Mouse (Mus musculus): ENCODE measurements around the gene Haao.

Haao gene

DNA sequence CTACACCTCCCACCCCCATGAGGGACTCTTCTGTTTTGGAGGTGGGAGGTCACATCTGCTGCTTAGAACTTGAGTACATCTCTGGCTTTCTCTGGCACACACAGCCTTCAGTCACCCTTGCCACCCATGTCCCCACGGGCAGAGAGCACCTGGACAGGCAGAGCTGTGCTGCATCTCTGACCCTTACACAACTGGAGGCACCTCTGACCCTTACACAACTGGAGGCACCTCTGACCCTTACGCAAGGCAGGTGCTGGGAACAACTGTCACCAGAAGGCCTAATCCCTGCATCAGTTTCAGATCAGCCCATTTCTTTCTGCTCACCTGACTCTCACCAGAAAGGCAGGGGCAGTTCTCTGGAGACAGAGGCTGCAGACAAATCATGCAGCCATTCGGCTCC, 11.7 kb downstream of the Haao start:
- no peak for DNase-seq (ENCODE audit: low read depth, low spot score)

DNA sequence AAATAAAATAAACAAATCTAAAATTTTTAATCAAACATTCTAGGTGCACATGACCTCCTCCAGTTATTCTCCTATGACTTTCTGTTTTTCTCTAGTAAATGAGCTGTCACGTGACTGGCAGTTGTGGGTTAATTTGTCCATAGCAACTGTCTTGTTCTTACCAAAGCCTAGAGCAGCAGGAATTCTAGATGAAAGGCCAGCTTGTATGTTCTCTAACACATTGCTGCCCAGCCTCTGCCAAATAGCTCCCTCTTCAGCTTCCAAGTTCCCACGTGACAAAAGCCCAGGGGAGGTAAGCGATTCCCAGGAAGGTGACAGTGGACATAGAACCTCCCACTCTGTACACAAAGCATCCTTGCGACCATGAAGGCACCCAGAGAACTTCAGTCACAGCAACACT, 13.6 kb downstream of the Haao start:
- DNase-seq (ENCODE audit: low read depth, low spot score), result no peak

DNA sequence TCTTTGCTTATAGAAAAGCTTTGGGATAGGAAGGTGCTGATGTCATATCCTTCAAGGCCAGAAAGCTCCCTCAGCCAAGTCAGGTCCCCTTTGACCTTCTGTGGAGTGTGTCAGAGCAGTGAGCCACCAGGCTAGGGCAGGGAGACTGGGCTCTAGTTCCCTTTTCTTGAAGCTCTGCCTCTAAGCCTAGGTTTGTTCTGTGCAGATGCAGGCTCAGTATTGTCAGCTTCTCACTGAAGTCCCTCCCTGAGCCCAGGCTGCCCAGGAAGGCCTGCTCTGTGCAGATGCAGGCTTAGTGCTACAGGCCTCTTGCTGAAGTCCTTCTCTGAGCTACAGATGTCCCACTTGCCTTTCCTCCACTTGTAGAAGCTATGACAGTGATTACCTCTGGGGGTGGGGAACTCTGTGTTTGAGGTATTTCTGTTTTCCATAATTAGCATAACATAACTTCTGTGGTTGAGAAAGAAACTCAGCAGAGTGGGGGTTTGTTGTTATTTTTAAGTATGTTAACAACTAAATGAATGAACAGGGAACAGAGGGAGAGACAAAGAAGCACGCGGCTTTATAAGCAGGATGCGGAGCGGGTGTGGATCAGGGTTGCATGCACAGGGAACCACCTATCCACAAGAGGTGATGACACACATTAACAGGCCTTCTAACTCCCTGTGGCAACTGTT, 17.0 kb downstream of the Haao start:
- DNase-seq (ENCODE audit: low read depth, low spot score), result no peak

DNA sequence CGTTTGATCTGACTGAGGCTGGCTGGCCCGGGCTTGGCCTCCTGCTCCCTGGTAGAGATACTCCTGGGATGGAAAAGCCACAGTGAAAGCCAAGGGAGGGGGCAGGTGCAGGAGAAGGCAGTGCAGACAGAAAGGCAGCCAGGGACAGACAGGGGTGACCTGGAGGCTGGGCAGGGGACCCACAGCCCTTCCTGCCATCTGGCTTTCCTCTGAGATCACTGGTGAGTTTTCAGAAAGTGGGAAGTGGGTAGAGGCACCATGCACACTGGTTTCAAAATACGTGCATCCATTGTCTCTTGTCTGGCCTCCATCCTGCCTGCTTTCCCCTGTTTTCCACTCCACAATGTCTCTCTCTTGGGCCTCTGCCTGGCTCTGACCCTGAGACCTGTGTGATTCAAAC, 18.4 kb downstream of the Haao start:
- DNase-seq (ENCODE audit: low read depth, low spot score), result no peak

DNA sequence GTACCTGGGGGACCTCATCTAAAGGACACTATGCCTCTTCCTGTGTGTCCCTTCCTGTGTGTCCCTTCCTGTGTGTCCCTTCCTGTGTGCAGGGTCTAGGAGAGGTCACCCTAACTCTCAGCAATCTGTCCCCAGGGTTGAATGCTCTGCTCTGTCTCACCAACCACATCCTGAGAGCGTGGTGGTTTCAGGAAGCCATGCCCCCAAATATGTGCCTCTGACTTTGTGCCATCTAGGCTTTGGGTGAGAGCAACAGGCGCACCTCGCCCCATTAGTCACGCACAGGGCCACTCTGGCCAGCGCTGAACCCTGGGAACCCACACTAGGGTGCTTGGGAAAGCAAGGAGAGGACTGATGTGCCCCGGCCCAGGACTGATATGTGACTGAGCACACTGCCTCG, 23.9 kb downstream of the Haao start:
- no peak for DNase-seq (ENCODE audit: low read depth, low spot score)

DNA sequence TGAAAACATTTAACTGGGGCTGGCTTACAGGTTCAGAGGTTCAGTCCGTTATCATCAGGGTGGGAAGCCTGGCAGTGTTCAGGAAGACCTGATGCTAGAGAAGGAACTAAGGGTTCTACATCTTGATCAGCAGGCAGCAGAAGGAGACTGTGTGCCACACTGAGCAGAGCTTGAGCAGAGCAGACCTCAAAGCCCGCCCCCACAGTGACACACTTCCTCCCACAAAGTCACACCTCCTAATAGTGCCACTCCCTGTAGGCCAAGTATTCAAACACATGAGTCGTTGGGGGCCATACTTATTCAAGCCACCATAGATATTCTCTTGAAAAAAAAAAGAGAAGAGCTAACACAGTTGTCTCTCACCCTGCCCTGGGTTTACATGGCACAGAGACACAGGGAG, 25.9 kb downstream of the Haao start:
- DNase-seq (ENCODE audit: low read depth, low spot score), result no peak

DNA sequence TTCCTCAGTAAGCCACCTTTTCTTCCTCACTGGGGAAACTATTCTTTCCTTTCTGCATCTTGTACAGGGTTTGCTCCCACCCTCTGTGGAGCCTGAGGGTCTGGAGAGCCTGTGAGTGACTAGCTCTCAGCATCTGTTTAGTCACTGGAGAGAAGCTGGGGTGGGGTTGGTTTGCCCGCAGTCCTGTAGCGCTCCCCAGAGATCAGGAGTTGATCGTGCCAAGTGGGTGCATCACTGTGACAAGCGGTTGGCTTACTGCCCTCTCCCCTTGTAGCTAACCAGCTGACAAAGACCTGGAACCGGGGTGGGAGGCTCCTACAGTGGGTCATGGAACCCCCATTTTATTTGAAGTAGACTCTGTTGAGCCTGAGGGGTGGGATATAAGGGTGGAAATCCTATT, 27.1 kb downstream of the Haao start:
- DNase-seq (ENCODE audit: low read depth, low spot score), result no peak

DNA sequence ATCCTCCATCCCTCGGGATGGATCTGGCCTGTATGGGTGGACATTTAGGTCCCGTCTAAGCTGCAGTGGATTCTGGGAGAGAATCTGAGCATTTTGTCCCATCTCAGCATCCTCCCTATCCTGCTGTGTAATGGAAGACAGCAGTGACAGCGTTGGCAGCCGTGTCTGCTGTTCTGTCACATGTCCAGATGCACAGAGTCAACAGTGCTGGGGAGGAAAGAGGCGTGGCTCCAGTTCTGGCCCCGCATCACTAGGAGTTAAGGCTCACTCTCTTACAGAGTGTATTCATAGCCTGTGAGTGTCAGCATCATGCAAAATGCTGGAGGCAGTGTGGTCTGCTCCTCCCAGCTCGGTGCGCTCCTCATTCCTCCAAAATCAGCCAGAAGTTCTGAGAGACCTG, 28.3 kb downstream of the Haao start:
- no peak for DNase-seq (ENCODE audit: low read depth, low spot score)

DNA sequence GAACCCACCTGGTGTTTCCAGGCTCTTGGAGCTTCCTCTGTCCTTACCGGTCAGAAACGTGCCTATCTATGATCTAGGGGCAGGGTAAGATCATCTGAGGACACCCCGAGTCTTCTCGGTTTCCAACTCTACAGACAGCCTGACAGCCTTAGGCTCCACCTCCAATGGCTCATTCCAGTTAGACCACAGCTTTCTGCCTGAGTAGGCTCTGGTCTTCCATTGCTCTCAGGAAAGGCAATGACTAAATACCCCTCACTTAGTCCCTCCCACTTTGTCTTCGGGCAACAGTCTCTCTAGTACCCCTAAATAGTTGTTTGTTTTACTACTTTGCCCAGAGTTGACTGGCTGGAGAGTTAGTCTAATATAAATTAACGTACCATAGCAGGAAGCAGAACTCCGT, 30.8 kb downstream of the Haao start:
- no peak for DNase-seq (ENCODE audit: low read depth, low spot score)

DNA sequence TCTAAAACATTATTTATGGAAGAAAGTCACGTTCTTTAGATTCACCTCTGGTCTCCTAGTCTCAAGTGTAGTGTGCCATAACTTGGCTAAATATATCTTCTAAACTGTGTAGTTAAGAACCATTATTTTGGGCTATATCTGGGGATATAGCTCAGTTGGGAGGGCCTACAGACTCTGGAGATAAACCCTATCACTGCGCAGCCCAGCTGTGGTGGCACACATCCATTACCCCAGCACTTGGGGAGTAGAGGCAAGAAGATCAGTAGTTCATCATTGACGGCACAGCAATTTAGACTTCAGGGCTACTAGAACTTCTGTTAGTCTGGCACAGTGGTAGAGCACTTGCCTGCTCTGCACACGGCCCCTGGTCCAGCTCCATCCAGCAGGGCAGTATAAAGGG, 34.7 kb downstream of the Haao start:
- no peak for DNase-seq (ENCODE audit: low read depth, low spot score)

DNA sequence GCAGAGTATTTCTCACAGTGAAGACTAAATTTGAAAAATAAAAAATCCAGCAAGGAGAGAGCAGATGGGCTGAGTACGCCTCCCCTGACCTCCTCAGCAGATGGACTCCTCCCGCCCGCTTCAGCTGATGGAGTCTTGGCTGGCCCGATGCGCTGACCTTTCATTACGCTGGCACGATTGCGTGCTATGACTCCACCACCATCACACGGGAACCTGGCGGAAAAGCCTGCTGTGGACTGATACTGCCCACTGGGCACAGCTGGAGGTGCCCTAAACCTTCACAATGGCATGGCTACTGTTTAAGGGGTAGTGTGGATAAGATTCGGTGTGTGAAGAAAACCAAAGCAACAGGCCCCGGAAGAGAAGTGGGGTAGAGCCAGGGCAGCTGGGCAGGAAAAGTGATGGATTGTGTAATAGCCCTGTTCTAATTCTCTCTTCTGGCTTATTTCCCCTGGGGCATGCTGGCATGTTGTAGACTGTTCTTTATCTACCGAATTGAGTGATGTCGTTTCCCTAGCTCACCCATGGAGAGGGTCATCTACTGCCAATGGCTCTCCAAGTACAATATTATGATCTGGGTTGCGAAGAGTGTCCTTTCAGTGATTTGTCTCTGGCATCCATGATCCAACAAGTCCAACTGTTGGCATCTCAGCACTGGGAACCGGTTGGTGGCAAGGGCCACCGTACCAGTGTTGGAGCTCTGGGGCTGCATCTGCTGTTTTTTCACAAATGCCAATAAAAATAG, 35.4 kb downstream of the Haao start:
- DNase-seq (ENCODE audit: low read depth, low spot score), result no peak

DNA sequence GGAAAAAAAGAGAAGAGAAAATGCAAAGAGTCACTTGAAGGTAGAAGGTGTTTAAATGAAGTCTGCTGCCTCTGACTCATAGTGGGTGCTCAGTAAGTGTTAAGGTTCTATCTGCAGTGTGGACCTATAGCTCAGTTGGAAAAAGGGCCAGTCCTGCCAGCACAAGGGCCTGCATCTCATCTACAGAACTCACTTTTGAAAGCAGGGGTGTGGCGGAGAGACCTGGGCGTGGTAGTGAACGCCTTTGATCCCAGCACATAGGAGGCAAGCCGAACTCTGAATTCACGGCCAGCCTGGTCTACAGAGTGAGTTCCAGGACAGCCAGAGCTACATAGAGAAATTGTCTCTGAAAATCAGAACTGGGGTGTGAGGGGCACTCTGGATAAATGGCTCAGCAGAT, 37.5 kb downstream of the Haao start:
- DNase-seq (ENCODE audit: low read depth, low spot score), result peak; percentile 72

DNA sequence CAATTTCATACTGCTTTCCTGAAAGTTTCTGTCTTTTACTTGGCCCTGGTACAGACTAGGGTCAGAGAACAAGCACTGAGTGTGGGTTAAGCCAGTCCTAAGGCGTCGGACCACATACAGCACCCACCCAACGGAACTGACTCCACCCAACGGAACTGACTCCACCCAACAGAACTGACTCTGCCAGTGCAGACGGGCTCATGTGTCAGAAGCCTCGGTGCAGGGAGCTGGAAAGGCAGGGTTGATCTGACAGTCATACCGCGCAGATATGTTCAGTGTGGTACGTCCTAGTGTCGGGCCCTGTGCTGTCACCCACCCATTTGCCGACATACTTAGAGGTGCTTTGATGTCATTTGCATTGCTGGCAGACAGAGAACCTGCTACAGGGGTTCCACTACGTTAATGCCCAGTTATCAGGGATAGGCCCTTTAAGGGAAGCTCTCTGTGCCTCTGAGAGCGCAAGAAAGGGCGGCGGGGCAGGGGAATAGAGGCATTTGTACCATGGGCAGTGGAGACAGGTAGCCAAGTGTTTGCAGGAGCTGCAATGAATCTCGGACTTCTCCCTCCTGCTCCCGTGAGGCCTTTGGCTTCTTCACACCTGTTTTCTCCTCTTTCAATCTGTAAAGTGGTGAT, 38.5 kb downstream of the Haao start:
- peak; percentile 85 for DNase-seq (ENCODE audit: low read depth, low spot score)

DNA sequence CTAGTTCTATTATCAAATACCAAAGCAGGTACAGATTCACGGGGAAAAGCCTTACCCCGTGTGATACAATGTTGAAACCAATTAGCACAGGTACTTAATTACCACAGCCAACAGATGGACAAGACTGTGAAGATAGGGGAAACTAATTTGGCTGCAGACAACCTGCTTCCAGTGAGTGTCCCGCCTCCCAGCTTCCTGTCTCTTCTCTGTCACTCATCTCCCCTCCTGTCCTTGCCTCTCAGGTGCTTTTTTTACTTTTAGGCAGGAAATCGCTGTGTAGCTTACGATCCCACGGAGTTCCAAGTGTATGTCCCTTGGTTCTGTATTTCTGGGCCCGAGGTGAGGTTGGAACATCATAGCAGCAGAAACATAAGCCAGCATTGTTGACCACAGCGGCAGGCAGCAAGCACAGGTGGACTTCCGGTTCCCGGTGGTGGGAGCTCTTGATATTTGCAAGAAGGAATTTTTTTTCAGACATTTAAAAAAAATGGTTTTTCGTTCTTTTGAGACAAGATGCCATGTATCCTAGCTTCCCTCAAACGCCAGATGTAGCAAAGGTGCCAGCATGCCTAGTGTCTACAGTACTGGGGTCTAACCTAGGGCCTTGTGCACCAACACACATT, 39.2 kb downstream of the Haao start:
- no peak for DNase-seq (ENCODE audit: low read depth, low spot score)

DNA sequence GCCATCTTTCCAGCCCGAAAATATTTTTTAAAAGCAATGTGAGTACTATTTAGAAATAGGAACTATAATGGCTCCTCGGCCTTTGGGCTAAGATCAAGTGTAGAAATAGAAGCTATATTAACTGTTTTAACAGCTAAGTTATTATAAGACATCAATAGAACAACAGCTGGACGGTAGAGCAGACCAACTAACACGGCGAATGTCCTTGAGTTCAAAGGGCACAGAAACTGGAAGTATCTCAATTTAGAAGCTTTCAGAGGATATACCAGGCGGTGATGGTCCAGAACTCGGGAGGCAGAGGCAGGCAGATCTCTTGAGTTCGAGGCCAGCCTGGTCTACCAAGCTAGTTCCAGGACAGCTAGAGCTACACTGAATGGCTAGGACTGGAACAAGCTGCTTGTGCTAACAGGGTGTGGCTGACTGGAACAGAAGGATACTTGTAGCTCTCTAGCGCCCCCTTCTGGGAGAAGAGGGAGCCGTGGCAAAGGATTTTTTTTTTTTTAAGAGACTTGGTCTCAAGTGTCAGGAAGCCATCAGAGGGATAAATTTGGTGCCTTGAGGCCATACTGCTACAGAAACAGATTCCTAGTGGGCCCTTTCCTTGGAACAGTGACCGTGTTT, 39.9 kb downstream of the Haao start:
- peak; percentile 91 for DNase-seq (ENCODE audit: low read depth, low spot score)

DNA sequence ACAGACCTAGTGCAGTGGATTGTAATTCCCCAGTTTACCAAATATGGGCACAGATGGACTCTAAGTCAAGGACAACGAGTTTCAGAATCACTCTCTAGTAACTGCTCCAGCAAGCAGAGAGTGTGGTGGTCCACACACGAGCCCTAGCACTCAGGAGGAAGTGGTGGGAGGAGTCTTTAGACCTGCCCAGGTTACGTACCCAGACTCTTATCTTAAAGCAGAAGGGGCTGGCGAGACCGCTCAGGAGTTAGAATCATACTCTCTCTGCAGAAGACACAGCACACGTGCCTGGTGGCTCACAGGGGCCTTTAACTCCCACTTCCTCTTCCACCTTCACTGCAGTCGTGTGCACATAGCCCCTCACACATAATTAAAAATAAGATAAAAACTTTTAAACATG, 40.4 kb downstream of the Haao start:
- no peak for DNase-seq (ENCODE audit: low read depth, low spot score)

DNA sequence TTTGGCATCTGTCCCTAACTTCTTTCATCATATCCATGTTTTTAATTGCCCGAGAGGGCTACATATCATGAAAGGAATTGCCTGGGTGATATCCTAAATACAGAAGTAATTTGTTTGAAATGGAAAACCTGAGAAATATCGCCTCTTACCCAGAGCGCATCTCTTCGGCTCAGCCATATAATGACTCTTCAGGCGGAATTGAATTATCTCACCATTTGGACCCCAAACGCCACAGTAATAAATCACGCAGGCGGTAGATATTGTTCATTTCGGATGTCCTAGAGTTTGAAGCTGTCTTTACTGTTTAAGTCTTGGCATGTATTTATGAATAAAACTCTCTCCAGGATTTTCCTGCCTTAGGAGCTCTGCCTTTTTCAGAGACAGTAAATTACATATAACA, 42.7 kb downstream of the Haao start:
- no peak for DNase-seq (ENCODE audit: low read depth, low spot score)

DNA sequence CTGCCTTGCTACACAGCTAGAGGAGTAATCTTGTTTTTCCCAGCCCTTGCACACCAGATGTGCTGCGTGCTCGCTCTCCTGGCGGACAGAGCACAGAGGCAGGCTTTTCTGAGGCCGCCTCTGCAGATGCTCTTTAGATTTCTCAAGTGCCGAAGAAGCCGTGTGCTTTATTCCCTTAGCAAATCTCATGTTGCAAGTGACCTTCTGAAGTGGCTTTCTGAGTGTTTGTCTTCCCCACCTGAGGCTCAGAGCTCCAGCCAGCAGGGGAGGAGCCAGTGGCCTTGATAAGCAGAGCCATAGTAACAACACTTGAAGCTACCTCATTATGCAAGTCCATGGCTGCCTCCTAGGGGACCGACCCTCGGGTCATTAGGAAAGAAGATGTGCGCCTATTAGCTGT, 43.8 kb downstream of the Haao start:
- DNase-seq (ENCODE audit: low read depth, low spot score), result no peak

DNA sequence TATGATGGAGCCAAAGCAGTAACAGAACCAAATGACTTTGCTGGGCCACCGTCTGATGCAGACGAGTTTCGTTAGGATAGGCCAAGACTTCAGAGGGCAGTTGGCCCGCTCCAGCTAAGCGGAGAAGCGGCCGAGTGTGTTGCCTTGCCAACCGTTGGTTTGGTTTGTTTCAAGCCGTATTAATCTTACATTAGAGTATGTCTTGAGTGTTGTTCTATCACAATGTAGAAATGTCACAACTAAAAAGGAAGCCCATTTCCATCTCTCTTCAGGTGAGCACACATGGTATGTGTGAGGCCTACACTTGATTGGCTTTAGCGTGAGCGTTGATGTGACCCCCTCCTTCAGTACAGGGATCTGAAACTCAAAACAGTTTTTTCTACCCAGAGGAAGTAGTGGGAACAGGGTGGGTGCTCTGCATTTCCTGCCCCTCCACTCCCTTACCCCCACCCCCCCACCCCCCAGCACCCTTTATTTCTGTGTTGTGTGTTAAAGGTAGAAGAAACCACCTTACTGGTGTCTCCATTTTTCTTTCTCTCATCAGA, 48.2 kb downstream of the Haao start:
- no peak for DNase-seq (ENCODE audit: low read depth, low spot score)

DNA sequence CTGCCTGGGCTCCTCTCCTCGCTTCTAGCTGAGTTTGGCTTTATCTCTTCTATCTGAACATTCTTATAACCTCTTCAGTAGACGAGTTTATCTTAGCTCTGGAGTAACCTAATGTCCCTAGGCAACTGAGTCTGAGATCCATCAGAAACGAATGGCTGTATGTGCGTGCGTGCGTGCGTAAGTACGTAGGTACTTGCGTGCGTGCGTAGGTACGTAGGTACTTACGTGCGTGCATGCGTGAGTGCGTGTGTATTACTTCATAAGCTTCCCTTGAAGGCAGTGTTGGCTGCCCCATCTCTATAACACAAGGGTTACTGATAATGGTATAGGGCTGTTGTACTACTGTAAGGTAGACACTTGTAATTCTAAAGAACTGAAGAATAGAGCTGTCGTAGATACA, 52.6 kb downstream of the Haao start:
- no peak for DNase-seq (ENCODE audit: low read depth, low spot score)

DNA sequence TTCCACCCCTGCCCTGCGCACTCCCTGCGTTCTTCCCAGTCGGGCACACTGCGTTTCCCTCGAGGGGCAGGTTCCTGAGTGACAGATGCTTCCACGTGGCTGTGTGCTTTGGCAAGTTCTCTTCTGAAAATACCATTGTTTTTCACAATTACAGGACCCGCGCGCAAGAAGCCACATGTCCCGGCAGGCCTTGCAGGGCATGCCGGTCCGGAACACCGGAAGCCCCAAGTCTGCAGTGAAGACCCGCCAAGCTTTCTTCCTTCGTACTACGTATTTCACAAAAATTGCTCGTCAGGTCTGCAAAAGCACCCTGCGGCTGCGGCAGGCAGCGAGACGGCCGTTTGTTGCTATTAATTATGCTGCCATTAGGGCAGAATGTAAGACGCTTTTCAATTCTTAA, 55.4 kb downstream of the Haao start:
- DNase-seq (ENCODE audit: low read depth, low spot score), result no peak

DNA sequence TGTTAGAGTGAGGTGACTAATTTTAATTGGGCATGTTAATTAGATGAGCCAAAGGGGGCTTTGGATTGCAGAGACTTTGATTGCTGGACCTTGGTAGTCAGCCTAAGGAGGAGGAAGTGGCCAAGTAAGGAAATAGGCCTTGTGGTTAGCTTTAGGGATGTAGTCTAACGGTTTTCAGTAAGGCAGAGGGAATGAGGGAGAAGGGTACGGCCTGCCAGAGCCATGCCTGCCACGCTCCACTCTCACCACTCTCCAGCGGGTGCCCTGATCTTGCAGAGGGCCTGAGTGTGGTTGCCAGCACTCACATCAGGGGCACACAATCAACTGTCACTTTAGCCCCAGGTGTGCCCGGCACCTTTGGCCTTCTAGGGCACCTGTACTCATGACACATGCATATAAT, 57.6 kb downstream of the Haao start:
- DNase-seq (ENCODE audit: low read depth, low spot score), result no peak
